Mouse (Mus musculus): ENCODE measurements around the gene Slco4a1. TPM values are rescaled to one million over a fixed set of nuclear protein-coding genes. Genes with fewer than 3 reads are reported as not detected.

Slco4a1 gene
- polyA plus RNA-seq, 1 experiment from 2014 or later, result 0.52 TPM

GRCm38 (mm10) chr2:180445962-180446361 lies 10.1 kb upstream of the Slco4a1 start:
- WGBS (ENCODE audit: insufficient replicate concordance), result 69% methylated on average over 1 of the region's 1 CpGs
- H3K36me3 ChIP-seq, result no peaks in the 10 kb centered on the region
- no peak overlapping the region for H3K9ac ChIP-seq
- H3K27ac ChIP-seq, result no peak overlapping the region
- ATAC-seq (ENCODE audit: low read depth) (no peak), DNase-seq (no peak)
- H3K4me1 ChIP-seq (replicated peaks), result peaks cover 4% of the 10 kb centered on the region; the same call in 1 of the 2 replicates
- H3K9me3 ChIP-seq (replicated peaks), result no peaks in the 10 kb centered on the region
- no peak overlapping the region for H3K4me3 ChIP-seq (replicated peaks)
- no peak overlapping the region for H3K4me2 ChIP-seq
- H3K27me3 ChIP-seq, result no peaks in the 10 kb centered on the region

- H3K4me1 ChIP-seq (replicated peaks), result no peaks in the 10 kb centered on the region
- 0 out of 2 replicates have a peak, but pooled peaks cover 4% of the 10 kb centered on the region for H3K27me3 ChIP-seq
- no peak overlapping the region for H3K4me2 ChIP-seq
- H3K9ac ChIP-seq, result no peak overlapping the region
- no peak overlapping the region for H3K27ac ChIP-seq
- no peak overlapping the region for H3K4me3 ChIP-seq (replicated peaks)
- H3K9me3 ChIP-seq (replicated peaks), result no peaks in the 10 kb centered on the region
- DNase-seq, result no peak
- no peaks in the 10 kb centered on the region for H3K36me3 ChIP-seq
- 30% methylated on average over 5 of the region's 5 CpGs for WGBS (ENCODE audit: insufficient replicate concordance)
- ATAC-seq (ENCODE audit: low read depth), result no peak
Measured at GRCm38 (mm10) chr2:180449007-180449406, 7.0 kb upstream of the Slco4a1 start.

- ATAC-seq (ENCODE audit: low read depth), result no peak
Measured at GRCm38 (mm10) chr2:180450529-180450928, 5.5 kb upstream of the Slco4a1 start.

GRCm38 (mm10) chr2:180456705-180457104 lies 660 bp downstream of the Slco4a1 start:
- WGBS (ENCODE audit: insufficient replicate concordance), result 3% methylated on average over 25 of the region's 28 CpGs
- no peak for DNase-seq
- peak overlapping the region; percentile 47 for H3K9ac ChIP-seq
- H3K36me3 ChIP-seq, result no peaks in the 10 kb centered on the region
- H3K9me3 ChIP-seq (replicated peaks), result no peaks in the 10 kb centered on the region
- H3K4me2 ChIP-seq, result peak overlapping the region; percentile 84
- H3K27ac ChIP-seq, result no peak overlapping the region
- peak overlapping the region; percentile 58 for H3K4me3 ChIP-seq (replicated peaks)
- ATAC-seq (ENCODE audit: low read depth), result no peak
- H3K4me1 ChIP-seq (replicated peaks), result peaks cover 21% of the 10 kb centered on the region
- H3K27me3 ChIP-seq, result peaks cover 59% of the 10 kb centered on the region

More at GRCm38 (mm10) chr2:180450529-180450928, 5.5 kb upstream of the Slco4a1 start:
- H3K27me3 ChIP-seq, result peaks cover 11% of the 10 kb centered on the region; the same call in 1 of the 2 replicates
- no peaks in the 10 kb centered on the region for H3K9me3 ChIP-seq (replicated peaks)
- H3K4me1 ChIP-seq (replicated peaks), result peaks cover 4% of the 10 kb centered on the region
- no peak overlapping the region for H3K4me2 ChIP-seq
- DNase-seq, result no peak
- H3K4me3 ChIP-seq (replicated peaks), result no peak overlapping the region
- H3K36me3 ChIP-seq, result no peaks in the 10 kb centered on the region
- no peak overlapping the region for H3K9ac ChIP-seq
- WGBS (ENCODE audit: insufficient replicate concordance), result 69% methylated on average over 5 of the region's 5 CpGs
- no peak overlapping the region for H3K27ac ChIP-seq

GRCm38 (mm10) chr2:180457680-180458079 lies 1.6 kb downstream of the Slco4a1 start:
- peaks cover 59% of the 10 kb centered on the region for H3K27me3 ChIP-seq
- H3K36me3 ChIP-seq, result no peaks in the 10 kb centered on the region
- no peak overlapping the region for H3K9ac ChIP-seq
- H3K4me2 ChIP-seq, result no peak overlapping the region
- H3K4me3 ChIP-seq (replicated peaks), result no peak overlapping the region
- peaks cover 21% of the 10 kb centered on the region for H3K4me1 ChIP-seq (replicated peaks)
- WGBS (ENCODE audit: insufficient replicate concordance), result 65% methylated on average over 2 of the region's 2 CpGs
- ATAC-seq (ENCODE audit: low read depth) (no peak), DNase-seq (no peak)
- H3K9me3 ChIP-seq (replicated peaks), result no peaks in the 10 kb centered on the region
- H3K27ac ChIP-seq, result no peak overlapping the region

- Histone ChIP-seq H3K27ac (no peak overlapping the region), H3K9me3 (replicated peaks) (no peaks in the 10 kb centered on the region), H3K27me3 (peaks cover 53% of the 10 kb centered on the region), H3K4me1 (replicated peaks) (peaks cover 21% of the 10 kb centered on the region), H3K9ac (no peak overlapping the region), H3K4me2 (no peak overlapping the region), H3K36me3 (no peaks in the 10 kb centered on the region), H3K4me3 (replicated peaks) (no peak overlapping the region)
- no peak for DNase-seq
- 71% methylated on average over 4 of the region's 4 CpGs for WGBS (ENCODE audit: insufficient replicate concordance)
- no peak for ATAC-seq (ENCODE audit: low read depth)
Measured at GRCm38 (mm10) chr2:180459437-180459836, 3.4 kb downstream of the Slco4a1 start.

GRCm38 (mm10) chr2:180460801-180461200 lies 4.8 kb downstream of the Slco4a1 start:
- 55% methylated on average over 8 of the region's 8 CpGs for WGBS (ENCODE audit: insufficient replicate concordance)
- no peak for ATAC-seq (ENCODE audit: low read depth)
- Histone ChIP-seq H3K36me3 (no peaks in the 10 kb centered on the region), H3K4me1 (replicated peaks) (peaks cover 14% of the 10 kb centered on the region), H3K4me2 (no peak overlapping the region), H3K9me3 (replicated peaks) (no peaks in the 10 kb centered on the region), H3K9ac (no peak overlapping the region), H3K27ac (no peak overlapping the region), H3K27me3 (peaks cover 45% of the 10 kb centered on the region), H3K4me3 (replicated peaks) (no peak overlapping the region)
- no peak for DNase-seq

- no peak overlapping the region for H3K4me2 ChIP-seq
- no peaks in the 10 kb centered on the region for H3K36me3 ChIP-seq
- ATAC-seq (ENCODE audit: low read depth) (no peak), DNase-seq (no peak)
- 0 out of 2 replicates have a peak, but pooled peaks cover 2% of the 10 kb centered on the region for H3K4me1 ChIP-seq (replicated peaks)
- H3K27ac ChIP-seq, result no peak overlapping the region
- H3K4me3 ChIP-seq (replicated peaks), result no peak overlapping the region
- WGBS (ENCODE audit: insufficient replicate concordance), result 59% methylated on average over 8 of the region's 8 CpGs
- no peak overlapping the region for H3K9ac ChIP-seq
- H3K27me3 ChIP-seq, result peaks cover 27% of the 10 kb centered on the region
- H3K9me3 ChIP-seq (replicated peaks), result no peaks in the 10 kb centered on the region
Measured at GRCm38 (mm10) chr2:180462593-180462992, 6.5 kb downstream of the Slco4a1 start.

- H3K4me1 ChIP-seq (replicated peaks), result no peaks in the 10 kb centered on the region
- DNase-seq (no peak), ATAC-seq (ENCODE audit: low read depth) (no peak)
- no peak overlapping the region for H3K27ac ChIP-seq
- no peak overlapping the region for H3K4me2 ChIP-seq
- no peaks in the 10 kb centered on the region for H3K9me3 ChIP-seq (replicated peaks)
- 0 out of 2 replicates have a peak, but pooled peaks cover 3% of the 10 kb centered on the region for H3K27me3 ChIP-seq
- no peak overlapping the region for H3K9ac ChIP-seq
- no peaks in the 10 kb centered on the region for H3K36me3 ChIP-seq
- WGBS (ENCODE audit: insufficient replicate concordance), result 73% methylated on average over 7 of the region's 7 CpGs
- H3K4me3 ChIP-seq (replicated peaks), result no peak overlapping the region
Measured at GRCm38 (mm10) chr2:180466505-180466904, 10.5 kb downstream of the Slco4a1 start.

GRCm38 (mm10) chr2:180468871-180469270 lies 12.8 kb downstream of the Slco4a1 start:
- H3K9me3 ChIP-seq (replicated peaks), result no peaks in the 10 kb centered on the region
- no peaks in the 10 kb centered on the region; the same call in 1 of the 2 replicates for H3K4me1 ChIP-seq (replicated peaks)
- no peak overlapping the region for H3K27ac ChIP-seq
- WGBS (ENCODE audit: insufficient replicate concordance), result 82% methylated on average over 8 of the region's 8 CpGs
- 0 out of 2 replicates have a peak, but pooled peaks cover 8% of the 10 kb centered on the region for H3K27me3 ChIP-seq
- no peak overlapping the region for H3K9ac ChIP-seq
- ATAC-seq (ENCODE audit: low read depth) (no peak), DNase-seq (no peak)
- H3K4me3 ChIP-seq (replicated peaks), result no peak overlapping the region
- no peaks in the 10 kb centered on the region for H3K36me3 ChIP-seq
- H3K4me2 ChIP-seq, result no peak overlapping the region

- no peak for ATAC-seq (ENCODE audit: low read depth)
- WGBS (ENCODE audit: insufficient replicate concordance), result 66% methylated on average over 9 of the region's 9 CpGs
- no peak for DNase-seq
Measured at GRCm38 (mm10) chr2:180469768-180470167, 13.7 kb downstream of the Slco4a1 start.

More at GRCm38 (mm10) chr2:180469768-180470167, 13.7 kb downstream of the Slco4a1 start:
- Histone ChIP-seq H3K36me3 (no peaks in the 10 kb centered on the region), H3K27me3 (0 out of 2 replicates have a peak, but pooled peaks cover 8% of the 10 kb centered on the region), H3K9me3 (replicated peaks) (no peaks in the 10 kb centered on the region), H3K9ac (no peak overlapping the region), H3K4me3 (replicated peaks) (no peak overlapping the region), H3K4me2 (no peak overlapping the region), H3K27ac (no peak overlapping the region), H3K4me1 (replicated peaks) (no peaks in the 10 kb centered on the region; the same call in 1 of the 2 replicates)
